Mouse (Mus musculus): ENCODE results near the gene Timm8a2.

The Timm8a2 gene

DNA sequence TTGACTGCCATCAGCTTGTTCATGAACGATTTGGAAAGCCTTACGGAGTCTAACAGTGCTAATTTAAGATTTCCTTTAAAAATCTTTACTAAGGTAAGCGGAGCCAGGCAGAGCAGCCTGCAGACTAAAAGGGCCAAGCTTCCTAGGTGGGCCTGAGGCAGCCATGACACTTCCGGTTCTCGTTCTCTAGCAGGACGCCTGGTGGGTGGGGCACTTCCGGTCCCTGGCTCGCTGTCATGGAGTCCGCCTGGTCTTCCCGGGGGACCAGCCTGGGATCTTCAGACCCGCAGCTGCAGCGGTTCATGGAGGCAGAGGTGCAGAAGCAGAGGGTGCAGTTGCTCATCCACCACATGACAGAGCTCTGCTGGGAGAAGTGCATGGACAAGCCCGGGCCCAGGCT lies at the start of gene Timm8a2:
Gene Timm8a2 (plus strand): TSS at position 224 of the 400 bp plus-strand sequence.
- DNase-seq (ENCODE audit: low read depth, low spot score): no peak

DNA sequence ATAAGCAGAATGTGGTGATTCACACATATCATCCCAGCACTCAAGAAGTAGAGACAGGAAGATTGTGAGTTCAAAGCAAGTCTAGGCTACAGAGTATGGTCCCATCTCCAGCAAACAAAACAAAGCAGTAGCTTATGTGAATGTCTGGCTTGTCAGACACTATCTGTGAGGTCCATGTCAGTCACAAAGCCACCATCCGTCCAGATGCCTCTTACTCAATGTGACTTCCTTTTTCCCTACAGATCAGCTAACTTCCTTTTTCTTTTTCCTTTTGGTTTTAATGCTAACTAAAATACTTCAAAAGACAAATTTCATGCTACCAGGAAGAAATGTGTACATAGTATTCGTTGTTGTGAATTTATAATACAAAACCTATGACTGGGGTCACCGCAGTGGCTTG lies 49.0 kb upstream of the Timm8a2 start:
- no peak for DNase-seq (ENCODE audit: low read depth, low spot score)

DNA sequence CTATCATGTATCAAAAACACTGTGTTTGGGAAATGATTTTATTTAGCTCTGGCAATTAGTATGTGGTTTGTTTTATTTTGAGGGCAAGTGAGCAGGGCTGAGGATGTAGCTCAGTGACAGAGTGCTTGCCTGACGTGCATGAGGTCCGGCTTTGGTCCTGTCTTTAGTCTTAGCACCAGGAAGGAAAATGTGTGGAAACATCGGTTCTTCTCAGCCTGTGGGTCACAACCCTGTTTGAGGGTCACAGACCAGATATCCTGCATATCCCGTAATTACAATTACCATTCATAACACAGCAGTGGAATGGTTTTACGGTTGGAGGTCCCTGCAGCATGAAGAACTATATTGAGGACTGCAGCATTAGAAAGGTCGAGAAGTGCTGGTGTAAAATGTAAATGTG lies 48.4 kb upstream of the Timm8a2 start:
- no peak for DNase-seq (ENCODE audit: low read depth, low spot score)

DNA sequence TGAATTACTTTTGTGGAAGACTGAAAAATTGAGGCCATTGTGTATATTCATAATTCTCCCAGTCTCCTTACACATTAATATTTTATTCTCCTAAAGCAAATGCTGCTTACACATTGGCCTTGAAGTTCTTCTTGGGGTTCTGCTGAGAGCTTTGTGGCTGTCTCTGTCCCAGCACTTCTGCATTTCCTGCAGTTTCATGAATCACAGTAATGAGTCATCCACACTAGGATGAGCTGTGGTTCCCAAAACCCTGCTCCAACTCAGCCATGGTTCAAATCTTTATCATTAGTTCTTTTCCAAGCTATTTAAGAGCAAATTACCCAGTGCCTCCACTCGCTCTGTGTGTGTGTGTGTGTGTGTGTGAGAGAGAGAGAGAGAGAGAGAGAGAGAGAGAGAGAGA lies 47.2 kb upstream of the Timm8a2 start:
- DNase-seq (ENCODE audit: low read depth, low spot score): no peak

DNA sequence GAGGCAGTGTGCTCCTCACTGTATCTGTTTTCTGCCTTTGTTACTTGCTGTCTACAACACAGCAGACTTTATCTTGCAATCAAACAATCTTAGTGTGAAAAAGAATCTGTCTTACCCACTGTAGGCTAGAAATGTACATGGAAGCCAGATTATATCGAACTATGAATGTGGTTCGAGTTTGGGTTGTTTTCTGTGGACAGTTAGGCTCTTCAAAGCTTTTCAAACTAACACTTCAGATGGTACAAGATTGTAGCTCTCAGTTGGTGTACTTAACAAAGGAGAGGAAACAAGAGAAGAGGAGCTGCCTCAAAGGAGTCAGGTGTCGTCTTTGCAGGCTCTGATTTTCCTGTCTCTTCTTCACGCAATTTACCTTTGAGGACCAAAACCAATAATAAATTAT lies 46.8 kb upstream of the Timm8a2 start:
- DNase-seq (ENCODE audit: low read depth, low spot score): no peak

DNA sequence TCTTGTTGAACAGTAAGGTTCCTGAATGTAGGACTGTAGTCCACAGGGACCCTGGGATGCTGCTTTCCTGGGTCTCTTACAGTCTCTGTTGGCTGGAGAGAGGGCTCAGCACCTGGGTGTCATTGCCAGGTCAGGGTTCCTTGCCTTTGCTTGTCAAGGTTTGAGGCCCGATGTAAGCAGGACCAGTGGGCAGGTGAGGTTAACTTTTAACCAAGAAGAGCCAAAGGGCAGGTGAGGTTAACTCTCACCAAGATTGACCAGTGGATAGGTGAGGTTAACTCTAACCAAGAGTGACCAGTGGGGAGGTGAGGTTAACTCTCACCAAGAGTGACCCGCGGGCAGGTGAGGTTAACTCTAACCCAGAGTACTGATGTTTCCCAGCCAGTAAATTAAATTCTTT lies 45.1 kb upstream of the Timm8a2 start:
- no peak for DNase-seq (ENCODE audit: low read depth, low spot score)

DNA sequence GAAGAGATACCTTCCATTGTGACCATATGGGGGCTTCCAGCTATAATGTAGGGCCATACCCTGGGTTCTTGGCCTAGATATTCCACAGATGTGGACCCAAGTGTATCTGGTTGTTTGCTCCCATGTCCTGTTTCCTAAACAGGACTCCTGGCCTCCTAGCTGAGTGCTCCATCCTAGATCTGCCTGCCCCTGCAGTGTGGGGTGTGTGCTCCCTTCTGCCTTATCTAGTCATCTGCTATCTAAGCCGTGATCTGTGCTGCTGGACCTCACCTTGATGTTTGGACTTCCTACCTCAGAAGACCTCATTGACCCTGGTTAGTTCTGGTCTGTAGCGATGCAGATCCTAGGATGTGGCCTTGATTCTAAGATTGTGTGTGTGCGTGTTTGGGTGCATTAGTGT lies 44.6 kb upstream of the Timm8a2 start:
- DNase-seq (ENCODE audit: low read depth, low spot score): no peak

DNA sequence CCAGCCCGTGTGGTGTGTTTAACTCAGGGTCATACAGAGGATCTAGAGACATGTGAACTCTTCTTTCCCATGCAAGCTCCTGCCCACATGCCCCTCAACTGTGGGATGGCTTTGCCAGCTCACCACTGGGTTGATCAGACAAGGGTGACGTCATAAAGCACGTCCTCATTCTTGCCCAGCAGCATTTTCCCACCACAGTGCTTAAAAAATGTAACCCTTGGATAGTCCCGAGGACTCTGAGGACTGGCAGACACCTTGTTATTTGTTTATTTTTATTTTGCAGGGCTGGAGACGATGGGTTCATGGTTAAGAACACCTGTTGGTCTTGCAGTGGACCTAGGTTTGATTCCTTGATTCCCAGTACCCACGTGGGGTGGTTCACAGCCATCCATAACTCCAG lies 43.6 kb upstream of the Timm8a2 start:
- DNase-seq (ENCODE audit: low read depth, low spot score): no peak

DNA sequence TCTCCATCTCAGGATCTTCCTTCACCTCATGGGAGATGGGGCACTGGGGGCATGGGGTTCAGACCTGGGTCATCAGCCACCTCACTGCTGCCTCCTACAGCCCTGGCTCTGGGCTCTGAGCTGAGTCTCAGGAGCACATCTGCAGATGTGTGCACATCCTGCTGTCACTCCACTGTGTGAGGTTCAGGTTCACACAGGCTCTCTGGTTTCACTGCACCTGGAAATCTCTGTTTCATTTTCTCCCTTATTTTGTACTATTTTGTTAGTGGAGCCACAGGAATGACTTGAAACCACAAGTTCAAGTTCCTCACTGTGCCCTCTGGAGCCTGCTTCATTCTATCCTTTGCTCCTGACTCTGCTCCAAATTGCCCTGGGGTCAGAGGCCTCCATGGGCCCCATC lies 42.6 kb upstream of the Timm8a2 start:
- DNase-seq (ENCODE audit: low read depth, low spot score): no peak

DNA sequence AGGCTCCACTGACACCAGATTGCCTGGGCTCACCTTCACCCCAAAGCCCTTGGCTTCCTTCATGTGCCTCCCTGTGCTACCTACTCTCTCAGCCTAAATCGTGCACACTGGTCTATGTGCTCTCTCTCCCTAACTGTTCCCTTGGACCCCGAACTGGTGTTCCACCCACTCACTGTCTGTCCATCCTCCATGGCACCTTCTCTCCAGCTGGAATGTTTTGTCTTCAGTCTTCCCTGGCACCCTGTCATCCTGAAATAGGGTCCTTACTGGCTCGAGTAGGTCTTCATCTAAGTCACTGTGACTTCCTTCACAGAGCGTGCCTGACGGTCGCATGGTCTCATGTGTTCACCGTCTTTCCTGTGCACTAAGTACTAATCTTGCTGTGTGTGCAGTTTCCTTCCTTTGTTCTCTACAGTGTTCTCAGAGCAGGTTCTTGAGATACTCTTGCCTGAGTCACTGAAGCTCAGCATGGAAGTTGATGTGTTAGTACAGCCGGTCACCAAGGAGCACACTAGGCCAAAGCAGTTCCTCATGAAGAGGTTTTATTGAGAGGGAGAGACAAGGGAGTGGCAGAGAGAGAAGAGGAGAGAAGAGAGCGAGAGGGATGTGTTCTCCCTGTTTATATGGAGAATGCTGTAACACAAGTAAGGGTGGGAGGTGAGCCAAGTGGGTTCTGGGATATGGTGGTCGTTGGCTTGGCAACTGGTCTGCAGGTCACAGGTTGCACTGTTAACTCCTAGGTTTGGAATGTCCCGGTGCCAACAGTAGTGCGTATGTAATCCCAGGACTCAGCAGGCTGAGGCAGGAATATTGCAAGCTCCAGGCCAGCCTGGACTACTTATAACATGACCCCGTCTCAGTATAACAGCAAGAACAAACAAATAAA lies 41.8 kb upstream of the Timm8a2 start:
- DNase-seq (ENCODE audit: low read depth, low spot score): no peak

DNA sequence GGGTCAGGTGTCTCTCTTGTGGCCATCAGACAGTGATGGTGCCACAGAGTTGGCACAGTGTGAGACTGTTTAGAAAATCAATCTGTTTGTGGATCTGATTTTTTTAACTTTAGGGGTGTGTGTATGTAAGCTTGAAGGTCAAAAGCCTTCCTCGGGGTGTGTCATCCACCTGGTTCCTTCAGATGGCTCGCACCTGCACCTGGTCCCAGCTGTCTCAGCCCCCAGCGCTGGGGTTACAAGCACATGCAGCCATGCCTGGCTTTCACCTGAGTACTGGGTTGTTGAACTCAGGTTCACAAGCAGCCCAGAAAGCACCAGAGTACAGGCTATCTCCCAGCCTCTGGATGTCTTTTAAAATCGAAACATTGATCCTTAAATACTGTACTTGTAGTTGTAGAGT lies 40.9 kb upstream of the Timm8a2 start:
- DNase-seq (ENCODE audit: low read depth, low spot score): no peak

DNA sequence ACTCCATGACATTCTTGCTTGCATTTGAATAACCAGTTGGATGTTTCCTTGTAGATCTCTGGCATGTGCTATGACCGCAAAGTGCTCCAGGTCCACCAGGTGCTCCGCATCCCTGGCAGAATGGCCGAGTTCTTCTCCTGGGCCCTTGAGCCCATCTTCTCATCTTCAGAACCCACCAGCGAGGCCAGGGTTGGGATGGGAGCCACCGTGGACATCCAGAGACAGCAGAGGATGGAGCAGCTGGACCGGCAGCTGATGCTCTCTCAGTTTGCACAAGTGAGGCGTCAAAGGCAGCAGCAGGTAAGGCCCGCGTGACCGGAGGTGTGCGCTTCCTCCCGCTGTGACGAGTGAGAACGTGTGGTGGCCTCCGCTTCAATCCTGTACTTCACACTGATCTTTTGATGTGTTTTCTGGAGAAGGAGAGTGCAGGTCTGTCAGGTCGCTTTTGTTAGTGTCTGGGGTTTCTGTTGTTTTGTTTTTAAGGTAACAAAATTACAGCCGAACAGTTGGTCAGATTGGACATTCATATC lies 40.2 kb upstream of the Timm8a2 start:
- DNase-seq (ENCODE audit: low read depth, low spot score): no peak

DNA sequence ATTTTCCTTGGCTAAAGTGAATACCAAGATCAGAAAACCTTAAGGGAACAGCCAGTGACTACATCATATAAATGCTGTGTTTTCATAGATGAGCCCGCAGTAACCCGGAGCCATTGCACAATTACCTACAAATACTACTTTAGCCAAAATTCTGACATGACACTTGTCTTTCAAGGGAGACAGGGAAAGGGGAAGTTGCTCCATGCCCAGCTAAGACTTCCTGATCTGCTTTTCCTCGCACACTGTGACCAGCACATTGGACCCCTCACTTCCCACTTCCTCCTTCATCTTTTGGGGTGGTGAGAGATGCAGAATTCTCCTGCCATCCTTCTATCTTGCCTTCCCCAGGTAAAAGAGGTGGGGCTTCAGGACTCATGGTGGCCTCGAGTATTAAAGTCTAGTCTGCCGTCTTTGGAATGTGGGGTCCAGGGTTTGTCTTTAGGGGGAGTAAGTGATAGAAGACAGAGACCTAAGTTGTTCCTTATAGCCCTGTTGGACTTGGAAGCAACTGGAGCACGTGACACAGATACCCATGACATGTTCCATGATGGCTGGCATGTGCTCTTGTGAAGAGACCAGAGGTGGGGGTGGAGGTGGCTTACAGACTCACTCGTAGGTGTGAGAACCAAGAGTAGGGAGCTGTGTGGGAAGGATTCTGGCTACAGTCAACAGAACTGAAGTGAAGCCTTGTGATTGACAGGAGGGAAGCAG lies 39.5 kb upstream of the Timm8a2 start:
- no peak for DNase-seq (ENCODE audit: low read depth, low spot score)

DNA sequence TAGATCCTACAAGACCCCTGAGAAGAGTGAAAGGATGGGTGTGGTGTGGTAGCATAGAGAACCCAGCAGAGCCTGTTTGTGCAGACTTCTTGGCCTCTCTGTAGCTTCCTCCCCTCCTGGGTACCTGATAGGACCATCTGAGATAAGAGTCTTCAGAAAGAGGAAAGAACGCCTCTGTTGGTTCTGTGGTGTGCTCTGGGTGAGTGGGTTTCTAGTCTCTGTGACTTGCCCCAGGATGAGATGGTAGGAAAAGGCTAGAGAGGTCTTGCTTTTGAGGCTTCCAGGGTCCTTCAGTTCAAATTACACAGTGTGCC lies 39.0 kb upstream of the Timm8a2 start:
- DNase-seq (ENCODE audit: low read depth, low spot score): no peak

DNA sequence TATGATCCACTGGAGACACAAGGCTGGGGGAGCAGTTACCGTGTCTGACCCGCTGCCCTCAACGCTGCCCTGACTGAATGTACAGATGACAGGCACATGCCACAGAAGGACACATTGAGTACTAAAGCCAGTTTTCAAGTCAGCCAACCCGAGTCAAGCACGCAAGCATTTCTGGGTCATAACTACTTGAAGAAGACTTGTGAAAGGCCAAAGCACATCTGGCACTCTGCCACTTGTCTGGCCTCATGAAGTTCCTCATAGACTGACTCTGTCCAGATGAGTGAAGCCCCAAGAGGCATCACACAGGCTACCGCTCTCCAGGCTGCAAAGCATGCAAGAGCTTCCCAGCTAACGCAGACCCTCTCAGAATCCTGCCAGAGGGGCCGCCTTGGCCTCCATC lies 37.7 kb upstream of the Timm8a2 start:
- no peak for DNase-seq (ENCODE audit: low read depth, low spot score)

DNA sequence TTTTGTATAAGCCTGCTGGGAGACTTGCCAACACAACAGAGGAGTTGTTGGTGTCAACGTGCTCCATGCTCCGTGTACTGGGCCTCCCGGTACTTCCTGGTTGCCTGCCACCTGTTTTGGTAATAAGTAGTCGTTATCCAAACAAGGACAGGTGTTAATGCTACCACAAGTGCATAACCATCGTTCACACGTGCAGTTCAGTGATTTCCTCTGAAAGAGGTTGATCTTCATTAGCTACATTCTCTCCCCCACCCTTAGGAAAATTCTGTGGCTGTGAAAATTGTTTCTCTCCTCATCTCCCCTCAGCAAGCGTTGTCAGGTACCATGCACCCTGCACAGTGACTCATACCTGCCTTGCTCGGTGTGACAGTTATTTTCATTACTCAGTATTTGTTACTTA lies 35.0 kb upstream of the Timm8a2 start:
- no peak for DNase-seq (ENCODE audit: low read depth, low spot score)

DNA sequence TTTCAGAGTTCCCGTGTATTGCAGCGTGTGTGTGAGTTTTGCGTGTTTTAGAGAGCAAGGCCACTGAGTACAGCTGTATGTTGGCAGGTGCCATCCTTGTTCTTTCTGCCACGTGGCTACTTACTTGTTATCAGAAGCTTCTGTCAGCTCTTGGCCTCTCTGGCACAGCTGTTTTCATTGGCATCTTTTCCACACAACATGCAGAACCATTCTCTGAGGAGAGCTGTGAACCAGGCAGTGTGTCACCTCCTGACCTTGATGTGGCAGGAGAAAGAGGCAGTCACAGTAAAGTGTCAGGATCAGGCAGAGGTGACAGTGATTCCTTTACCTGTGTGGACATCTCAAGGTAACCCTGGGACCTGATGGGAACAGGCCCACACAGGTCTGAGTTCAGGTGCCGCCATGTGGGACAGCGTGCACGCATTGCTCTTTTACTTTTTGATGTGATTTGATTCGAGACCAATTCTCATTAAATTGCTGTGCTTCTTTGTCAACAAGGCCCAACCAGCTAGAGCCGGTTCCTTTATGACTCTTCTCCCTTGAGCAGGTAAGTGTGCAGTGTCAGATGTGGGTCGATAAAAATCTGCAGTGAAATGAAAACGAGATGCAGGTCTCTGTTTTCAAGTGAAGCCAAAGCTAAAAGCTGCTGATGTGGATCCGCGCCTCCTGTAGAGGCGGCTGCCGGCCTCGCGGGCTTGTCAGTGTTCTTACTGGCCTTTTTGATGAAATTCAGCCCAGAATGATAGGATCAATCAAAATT lies 33.9 kb upstream of the Timm8a2 start:
- DNase-seq (ENCODE audit: low read depth, low spot score): no peak

DNA sequence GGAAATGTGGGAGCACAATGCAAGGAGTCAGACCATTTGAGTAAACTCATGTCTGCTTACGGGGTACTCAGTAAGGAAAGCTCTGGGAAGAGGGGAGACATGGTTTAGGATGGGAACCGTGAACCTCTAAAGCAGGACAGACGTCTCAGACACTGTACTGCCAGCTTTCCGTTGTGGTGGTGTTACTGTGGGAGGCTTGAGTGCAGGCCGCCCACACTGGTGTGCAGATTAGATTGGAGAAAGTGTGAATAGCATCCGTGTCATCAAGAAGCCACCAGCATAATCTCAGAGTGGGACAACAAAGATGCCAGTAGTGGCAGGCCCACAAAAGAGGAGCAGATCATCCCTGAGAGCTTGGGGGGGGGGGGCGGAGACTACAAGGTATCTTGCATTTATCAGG lies 32.2 kb upstream of the Timm8a2 start:
- no peak for DNase-seq (ENCODE audit: low read depth, low spot score)

DNA sequence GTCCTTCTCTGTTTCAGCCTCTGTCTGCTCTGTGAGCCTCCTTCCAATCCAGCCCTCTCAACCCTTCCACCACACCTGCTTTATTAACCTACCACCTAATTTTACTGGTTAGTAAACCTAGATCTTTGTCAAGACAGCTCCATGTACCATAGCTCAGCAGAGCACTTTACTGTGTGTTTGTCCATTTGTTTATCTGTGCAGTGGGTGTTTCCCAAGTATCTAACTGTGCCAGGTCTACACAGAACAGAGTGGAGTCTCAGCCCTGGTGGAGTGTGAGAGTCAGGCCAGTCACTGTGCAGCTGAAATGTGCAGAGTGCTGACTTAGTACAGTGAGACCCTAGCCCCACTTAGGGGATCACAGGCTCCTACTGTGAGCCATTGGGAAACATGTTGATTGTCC lies 30.7 kb upstream of the Timm8a2 start:
- no peak for DNase-seq (ENCODE audit: low read depth, low spot score)

DNA sequence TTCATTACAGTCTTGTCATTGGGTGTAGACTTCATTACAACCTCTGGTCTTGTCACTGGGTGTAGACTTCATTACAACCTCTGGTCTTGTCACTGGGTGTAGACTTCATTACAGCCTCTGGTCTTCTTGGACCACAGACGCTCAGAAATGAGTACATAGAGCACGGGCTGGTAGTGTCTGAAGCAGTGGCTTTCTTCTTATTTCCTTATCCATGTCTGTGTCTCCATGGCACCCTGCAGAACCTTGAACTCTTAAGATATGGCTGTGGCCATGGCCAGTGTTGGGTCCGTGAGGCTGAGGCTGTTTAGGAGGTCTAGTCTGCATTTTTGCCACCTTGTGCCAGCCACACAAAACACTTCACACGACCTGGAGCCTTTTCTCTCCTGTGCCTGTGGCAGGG lies 26.2 kb upstream of the Timm8a2 start:
- no peak for DNase-seq (ENCODE audit: low read depth, low spot score)

DNA sequence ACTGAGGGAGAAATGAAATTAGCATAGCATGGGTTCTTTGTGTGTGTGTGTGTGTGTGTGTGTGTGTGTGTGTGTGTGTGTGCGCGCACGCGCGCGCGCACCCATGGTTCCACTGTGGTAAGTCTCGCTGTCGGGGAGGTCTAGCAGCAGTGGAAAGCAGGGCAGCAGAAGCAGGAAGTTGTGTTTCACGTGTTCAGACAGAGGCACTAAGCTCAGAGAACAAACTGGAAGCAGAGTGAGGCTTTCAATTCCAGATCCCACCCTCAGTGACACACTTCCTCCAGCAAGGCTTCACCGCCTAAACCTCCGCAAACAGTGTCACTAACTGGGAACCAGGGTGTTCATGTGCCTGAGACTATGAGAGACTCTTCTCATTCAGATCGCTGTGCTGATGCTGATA lies 25.0 kb upstream of the Timm8a2 start:
- no peak for DNase-seq (ENCODE audit: low read depth, low spot score)

DNA sequence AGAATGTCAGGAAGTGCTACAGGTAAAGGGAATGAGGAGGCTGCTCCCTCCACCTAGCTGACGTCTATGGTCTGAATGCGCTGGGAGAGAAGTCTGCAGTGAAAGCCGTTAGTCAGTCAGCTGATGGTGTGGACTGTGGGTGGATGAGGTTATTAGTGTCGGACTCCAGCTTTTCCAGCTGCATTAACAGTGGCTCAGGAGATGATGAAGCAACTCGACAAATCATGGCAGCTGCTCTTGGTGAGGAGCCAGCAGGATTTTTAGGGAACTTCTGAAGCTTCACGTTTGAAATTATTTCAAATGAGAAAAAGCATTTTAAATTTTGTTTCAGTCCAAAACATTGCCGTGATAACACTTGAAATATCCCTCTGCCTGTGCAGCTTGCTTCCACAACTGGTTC lies 24.2 kb upstream of the Timm8a2 start:
- DNase-seq (ENCODE audit: low read depth, low spot score): no peak
